Mouse (Mus musculus): ENCODE data around the gene Trhr2. TPM values are rescaled to one million over a fixed set of nuclear protein-coding genes. Genes with fewer than 3 reads are reported as not detected.

Trhr2 gene
- total RNA-seq, 2 experiments from 2014 or later = 0.66 to 1.3 TPM

DNA sequence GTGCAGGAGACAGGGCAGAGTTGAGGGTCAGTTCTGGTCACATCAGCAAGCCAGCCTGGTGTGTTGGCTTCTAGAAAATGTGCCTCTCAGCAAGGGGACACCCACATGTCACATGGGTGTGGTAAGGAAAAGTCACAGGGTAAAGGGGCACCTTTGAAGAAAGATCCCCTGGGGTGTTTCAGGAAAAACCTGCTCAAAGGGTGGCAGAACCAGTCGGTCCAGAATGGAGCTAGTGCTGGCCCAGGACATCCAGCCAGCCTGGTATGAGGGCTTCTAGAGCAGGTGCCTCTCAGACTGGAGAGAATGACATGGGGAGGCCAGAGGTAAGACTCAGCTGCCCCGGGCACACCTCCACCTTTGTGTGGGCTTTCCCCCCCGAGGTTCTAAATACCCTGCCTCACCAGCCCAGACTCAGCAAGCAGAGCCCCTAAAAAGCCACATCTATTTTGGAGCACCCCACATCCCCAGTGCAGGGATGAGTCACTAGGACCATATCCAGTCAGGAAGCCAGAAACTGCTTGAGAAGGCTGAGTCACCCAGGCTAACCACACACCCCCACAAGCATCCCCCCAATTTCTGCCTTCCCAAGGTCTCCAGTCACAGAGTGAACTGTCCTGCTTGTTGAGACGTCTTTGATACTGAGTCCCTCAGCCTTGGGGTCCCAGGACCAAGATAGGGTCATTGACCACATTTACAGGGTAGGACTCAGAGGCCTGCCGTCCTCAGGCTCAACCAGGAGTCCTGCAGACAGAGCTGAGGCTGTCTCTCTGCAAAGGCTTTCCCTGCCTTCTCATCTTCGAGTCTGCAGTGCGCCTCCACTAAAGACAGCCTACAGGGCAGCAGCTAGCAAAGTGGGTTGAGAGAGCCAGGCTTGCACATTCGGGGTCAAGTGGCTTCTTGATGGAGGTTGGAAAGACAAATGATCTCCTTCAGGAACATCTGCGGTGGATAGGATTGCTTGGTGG is 4.6 kb downstream of the Trhr2 start:
- DNase-seq = no peak

GRCm38 (mm10) chr8:122354157-122354556 is 6.4 kb downstream of the Trhr2 start:
- no peak for DNase-seq
- intact Hi-C loops (cut with DNase I) = no loop called here

More for the DNA sequence above, 4.6 kb downstream of the Trhr2 start:
- intact Hi-C loops (cut with DNase I) = no loop called here

- intact Hi-C loops (cut with DNase I) = no loop called here
- no peak for DNase-seq
Observed at GRCm38 (mm10) chr8:122350309-122351089, 10.0 kb downstream of the Trhr2 start.

GRCm38 (mm10) chr8:122349357-122350297 is 10.9 kb downstream of the Trhr2 start:
- no peak for DNase-seq
- intact Hi-C loops (cut with DNase I) = no loop called here

- DNase-seq = peak; percentile 92
- intact Hi-C loops (cut with DNase I) = no loop called here
Observed at GRCm38 (mm10) chr8:122347811-122348552, 12.6 kb downstream of the Trhr2 start.

DNA sequence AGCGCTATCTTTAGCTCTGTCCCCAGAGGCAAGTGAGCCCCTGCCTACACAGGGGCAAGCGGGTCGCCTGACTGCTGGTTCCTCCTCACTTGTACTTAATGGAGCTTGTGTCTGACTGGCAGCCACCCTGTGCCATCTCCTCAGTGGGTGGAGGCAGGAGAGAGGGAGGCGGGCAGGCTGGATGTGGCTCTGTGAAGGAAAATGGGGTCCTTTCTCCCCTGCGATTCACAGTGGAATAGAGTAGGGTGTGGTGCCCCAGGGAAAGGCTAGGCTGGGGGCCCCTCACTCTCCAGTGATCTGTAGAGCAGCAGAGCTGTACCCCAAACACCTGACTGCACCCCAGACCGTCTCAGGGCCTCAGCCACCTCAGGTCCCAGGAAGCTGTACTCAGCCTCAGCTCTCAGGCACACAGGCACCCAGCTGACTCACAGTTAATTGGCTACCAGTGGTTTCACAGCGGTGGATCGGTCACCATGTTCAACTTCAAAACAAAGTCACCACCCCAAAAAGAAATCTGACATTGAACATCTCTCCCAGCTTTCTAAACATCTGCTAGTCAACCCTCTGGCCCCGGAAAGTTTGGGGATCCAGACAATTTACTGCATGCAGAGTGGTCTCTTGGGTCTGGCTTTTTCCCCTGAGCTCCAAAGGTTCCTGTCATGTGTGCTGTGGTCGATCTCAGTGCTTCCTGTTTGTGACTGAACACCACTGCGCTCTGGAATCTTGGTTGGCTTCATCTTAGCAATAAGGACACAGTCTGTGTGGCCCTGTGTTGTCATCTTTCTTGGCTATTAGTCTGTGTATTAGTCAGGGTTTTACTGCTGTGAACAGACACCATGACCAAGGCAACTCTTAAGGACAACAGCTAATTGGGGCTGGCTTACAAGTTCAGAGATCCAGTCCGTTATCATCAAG is 15.1 kb downstream of the Trhr2 start:
- intact Hi-C loops (cut with DNase I) = no loop called here
- DNase-seq = no peak

GRCm38 (mm10) chr8:122344219-122344618 is 16.3 kb downstream of the Trhr2 start:
- no peak for DNase-seq
- intact Hi-C loops (cut with DNase I) = no loop called here

DNA sequence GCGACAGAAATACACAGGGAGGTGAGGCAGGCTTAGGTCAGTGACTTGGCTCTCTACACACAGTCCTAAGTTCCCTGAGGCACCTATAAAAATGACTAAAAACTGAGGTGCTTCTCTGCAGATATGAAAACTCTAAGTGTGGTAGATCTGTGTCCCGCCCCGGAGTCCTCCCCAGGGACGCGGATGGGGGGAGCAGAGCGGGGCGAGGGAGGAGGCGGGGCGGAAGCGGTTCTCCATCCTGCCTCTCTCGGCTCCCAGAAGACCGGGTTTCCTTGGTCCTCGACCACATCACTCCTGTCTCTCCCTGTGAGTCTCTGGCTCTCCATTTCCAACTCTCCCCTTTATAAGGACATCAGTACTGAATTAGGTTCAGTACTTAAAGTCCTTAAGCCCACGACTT is 16.8 kb downstream of the Trhr2 start:
- intact Hi-C loops (cut with DNase I) = no loop called here
- no peak for DNase-seq

GRCm38 (mm10) chr8:122343341-122343740 is 17.2 kb downstream of the Trhr2 start:
- no peak for DNase-seq
- intact Hi-C loops (cut with DNase I) = no loop called here

DNA sequence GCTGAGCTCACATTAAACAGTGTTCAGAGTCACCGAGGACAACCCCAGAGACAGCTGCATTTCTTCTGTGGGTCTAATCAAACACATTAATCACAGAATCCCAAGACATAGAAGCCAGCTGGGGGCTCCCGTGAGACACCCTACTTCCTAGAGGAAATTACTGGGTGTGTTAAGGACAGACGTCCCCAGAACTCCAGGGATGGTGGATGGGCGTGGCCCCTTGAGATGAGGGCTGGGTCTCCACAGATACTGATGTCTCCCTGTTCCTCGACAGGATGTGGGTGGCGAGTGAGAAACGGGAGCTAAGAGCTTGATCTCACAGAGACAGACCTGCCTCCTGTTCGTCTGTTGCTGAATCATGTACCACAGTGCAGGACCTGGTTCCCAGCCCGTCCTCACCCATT is 17.7 kb downstream of the Trhr2 start:
- intact Hi-C loops (cut with DNase I) = no loop called here
- DNase-seq = no peak

GRCm38 (mm10) chr8:122342362-122342761 is 18.2 kb downstream of the Trhr2 start:
- DNase-seq = no peak
- intact Hi-C loops (cut with DNase I) = no loop called here

DNA sequence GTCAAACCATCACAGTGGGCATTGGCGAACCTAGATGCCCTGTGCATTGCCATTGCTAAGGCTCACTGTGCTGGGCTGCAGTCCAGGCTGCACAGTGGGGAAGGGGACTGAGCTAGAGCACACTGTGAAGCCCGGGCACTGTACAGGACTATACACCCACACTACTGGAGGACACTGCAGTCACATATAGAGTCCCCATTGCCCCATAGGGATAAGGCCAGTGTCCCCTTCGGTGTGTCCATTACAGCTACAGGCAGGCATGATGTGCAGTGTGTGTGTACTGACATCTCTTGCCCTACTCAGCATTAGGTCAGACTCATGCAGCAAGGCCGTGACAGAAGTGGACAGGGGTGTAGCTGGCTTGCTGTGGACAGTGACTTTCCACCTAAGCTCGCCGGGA is 18.8 kb downstream of the Trhr2 start:
- no peak for DNase-seq
- intact Hi-C loops (cut with DNase I) = no loop called here

- intact Hi-C loops (cut with DNase I) = no loop called here
- no peak for DNase-seq
Observed at GRCm38 (mm10) chr8:122340761-122341160, 19.8 kb downstream of the Trhr2 start.

DNA sequence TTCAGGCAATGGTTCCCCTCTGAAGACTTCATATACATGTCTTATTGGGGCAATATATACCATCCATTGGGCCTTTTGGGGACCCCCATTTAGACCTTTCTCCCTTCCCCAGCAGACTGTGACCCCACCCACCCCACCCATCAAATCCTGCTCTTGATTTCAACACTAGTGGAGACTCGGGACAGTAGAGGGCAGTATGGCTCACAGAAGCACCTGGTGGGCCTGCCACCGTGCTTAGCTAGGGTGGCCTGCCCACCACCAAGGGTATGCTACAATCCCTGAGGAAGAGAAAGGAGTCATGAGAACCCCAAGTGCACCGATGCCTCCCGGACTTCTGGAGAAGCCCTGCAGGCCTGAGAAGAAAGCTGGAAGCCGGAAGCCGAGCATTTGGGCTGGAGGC is 21.7 kb downstream of the Trhr2 start:
- DNase-seq = no peak
- intact Hi-C loops (cut with DNase I) = loop anchor here (10.0 kb wide), 1 partner anchor 364 kb away; no protein-coding TSS in a partner anchor

GRCm38 (mm10) chr8:122336251-122336910 is 24.2 kb downstream of the Trhr2 start:
- DNase-seq = peak; percentile 71
- intact Hi-C loops (cut with DNase I) = loop anchor here (10.0 kb wide), 1 partner anchor 362 kb away; no protein-coding TSS in a partner anchor

DNA sequence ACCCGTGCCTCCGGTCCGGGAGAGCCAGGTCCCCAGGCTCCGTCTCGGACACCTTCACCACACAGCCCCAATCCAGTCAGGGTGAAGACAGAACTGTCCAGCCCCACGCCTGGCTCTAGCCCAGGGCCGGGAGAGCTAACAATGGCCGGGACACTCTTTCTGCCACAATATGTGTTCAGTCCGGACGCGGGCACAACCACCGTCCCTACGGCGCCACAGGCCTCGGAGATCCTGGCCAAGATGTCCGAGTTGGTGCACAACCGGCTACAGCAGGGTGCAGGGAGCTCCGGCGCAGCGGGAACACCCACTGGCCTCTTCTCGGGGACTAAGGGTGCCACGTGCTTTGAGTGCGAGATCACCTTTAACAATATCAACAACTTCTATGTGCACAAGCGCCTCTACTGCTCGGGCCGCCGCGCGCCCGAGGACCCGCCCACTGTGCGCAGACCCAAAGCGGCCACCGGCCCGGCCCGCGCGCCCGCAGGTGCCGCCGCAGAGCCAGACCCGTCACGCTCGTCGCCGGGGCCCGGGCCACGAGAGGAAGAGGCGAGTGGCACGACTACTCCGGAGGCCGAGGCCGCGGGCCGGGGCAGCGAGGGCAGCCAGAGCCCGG is 24.8 kb downstream of the Trhr2 start:
- DNase-seq = no peak
- intact Hi-C loops (cut with DNase I) = loop anchor here (2.0 to 10.0 kb wide), 2 partner anchors 63 to 361 kb away; no protein-coding TSS in a partner anchor

- intact Hi-C loops (cut with DNase I) = loop anchor here (2.0 to 10.0 kb wide), 2 partner anchors 62 to 360 kb away; no protein-coding TSS in a partner anchor
Observed at GRCm38 (mm10) chr8:122334791-122335490, 25.6 kb downstream of the Trhr2 start.

More at GRCm38 (mm10) chr8:122334791-122335490, 25.6 kb downstream of the Trhr2 start:
- DNase-seq = no peak

All from left cerebral cortex, postnatal 4 days (tissue).